Mouse (Mus musculus): ENCODE results near the gene Acsl6.

- TF ChIP-seq CTCF (IDR thresholded peaks at IDR 0.05 in 2 of 3, conservative IDR thresholded peaks at IDR 0.05 in 1 of 3; ENCODE audit: control insufficient read depth in 1 of 3, insufficient read depth in 1 of 3, low read depth in 2 of 3, low read length in 3 of 3, poor library complexity in 1 of 3, severe bottlenecking in 1 of 3) (no peak), TCF12 (IDR thresholded peaks at IDR 0.05; ENCODE audit: low read depth, low read length) (peak; percentile 79), ZKSCAN1 (IDR thresholded peaks at IDR 0.05; ENCODE audit: low read depth, low read length) (no peak)
Observed at GRCm38 (mm10) chr11:54271437-54271949, 32.1 kb upstream of the Acsl6 start.
